Mouse (Mus musculus) midbrain, embryonic 16.5 days (tissue): ENCODE measurements around the gene Fosb. TPM values are rescaled to one million over a fixed set of nuclear protein-coding genes. Genes with fewer than 3 reads are reported as not detected.

Experiments used
- ATAC-seq: fragments of 200-750 bp; cut with Nextera tagmentation; 2 replicates; pipeline ENCODE4 v1.8.0; 2017; ENCODE audit warnings: moderate TSS enrichment
- H3K27ac ChIP-seq: fragments of 300-500 bp; sonication (generic); 2 replicates; pipeline ENCODE4 v1.5.1; 2014; ENCODE audit warnings: mild to moderate bottlenecking, low read length, mixed read lengths
- H3K27me3 ChIP-seq: fragments of 300-500 bp; sonication (generic); 2 replicates; pipeline ENCODE4 v1.6.1; 2014; ENCODE audit warnings: low read depth, low read length, mixed read lengths; ENCODE audit not compliant: control insufficient read depth, insufficient read depth
- H3K36me3 ChIP-seq: fragments of 300-500 bp; sonication (generic); 2 replicates; pipeline ENCODE4 v1.6.1; 2014; ENCODE audit warnings: mild to moderate bottlenecking, low read length, moderate library complexity, mixed read lengths; ENCODE audit not compliant: control insufficient read depth, insufficient read depth
- H3K4me1 ChIP-seq: fragments of 300-500 bp; sonication (generic); 2 replicates; pipeline ENCODE4 v1.6.1; 2014; ENCODE audit warnings: mild to moderate bottlenecking, low read length, mixed read lengths; ENCODE audit not compliant: control insufficient read depth, insufficient read depth
- H3K4me2 ChIP-seq: fragments of 300-500 bp; sonication (generic); 2 replicates; pipeline ENCODE4 v1.6.1; 2014; ENCODE audit warnings: mild to moderate bottlenecking, low read length, mixed read lengths
- H3K4me3 ChIP-seq: fragments of 300-500 bp; sonication (generic); 2 replicates; pipeline ENCODE4 v1.5.1; 2014; ENCODE audit warnings: low read depth, mild to moderate bottlenecking, low read length, moderate library complexity, mixed read lengths
- H3K9ac ChIP-seq: fragments of 300-500 bp; sonication (generic); 2 replicates; pipeline ENCODE4 v1.6.1; 2014; ENCODE audit warnings: low read depth, low read length, mixed read lengths
- H3K9me3 ChIP-seq: fragments of 300-500 bp; sonication (generic); replicated peaks from 2 replicates; pipeline ENCODE4 v1.6.1; 2014; ENCODE audit warnings: mild to moderate bottlenecking, low read length, mixed read lengths; ENCODE audit not compliant: control insufficient read depth, poor library complexity, severe bottlenecking
- WGBS: fragments of 180-500 bp; shearing (Covaris S2); extraction: QIAGEN DNeasy Blood & Tissue Kit; methylation state at CpG from one replicate; pipeline ENCODE4 v1.1.7; 2014; 5-methylcytosine and 5-hydroxymethylcytosine counted together
- polyA plus RNA-seq: library from polyadenylated mRNA; unstranded; fragments of >200 nt; fragmentation: Nextera tagmentation; extraction: Ambion mirVana; gene quantifications from 2 replicates; pipeline ENCODE4 v1.2.1, GENCODE M21; 2015

Gene Fosb
- polyA plus RNA-seq, 1 experiment from 2014 or later = 0.06 TPM

DNA sequence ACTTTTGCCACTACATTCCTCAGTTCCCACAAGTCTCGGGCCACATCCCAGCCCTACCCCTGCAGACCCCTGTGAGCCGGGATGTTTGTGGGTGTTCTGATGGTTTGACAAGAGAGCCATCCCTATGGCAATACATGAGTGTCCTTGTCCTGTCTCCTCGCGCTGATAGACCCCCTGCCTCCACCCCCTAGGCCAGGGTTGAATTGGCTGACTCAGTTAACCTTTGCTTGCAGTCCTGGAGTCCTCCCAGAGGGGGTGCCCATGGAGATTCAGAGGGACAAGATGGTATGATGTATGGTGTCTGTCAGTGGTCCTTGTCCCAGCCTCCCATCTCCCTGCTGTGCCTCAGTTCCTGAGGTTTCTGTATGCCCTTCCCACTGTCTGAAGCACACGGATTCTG lies 4.2 kb upstream of the Fosb start:
- ATAC-seq = no peak
- Histone ChIP-seq H3K4me1 (peaks cover 11% of the 10 kb centered on the region), H3K4me2 (no peak overlapping the region), H3K9ac (no peak overlapping the region), H3K27me3 (peaks cover 11% of the 10 kb centered on the region), H3K27ac (no peak overlapping the region), H3K9me3 (no peaks in the 10 kb centered on the region), H3K4me3 (no peak overlapping the region), H3K36me3 (no peaks in the 10 kb centered on the region)
- WGBS = 52% methylated on average over 5 of the region's 5 CpGs

DNA sequence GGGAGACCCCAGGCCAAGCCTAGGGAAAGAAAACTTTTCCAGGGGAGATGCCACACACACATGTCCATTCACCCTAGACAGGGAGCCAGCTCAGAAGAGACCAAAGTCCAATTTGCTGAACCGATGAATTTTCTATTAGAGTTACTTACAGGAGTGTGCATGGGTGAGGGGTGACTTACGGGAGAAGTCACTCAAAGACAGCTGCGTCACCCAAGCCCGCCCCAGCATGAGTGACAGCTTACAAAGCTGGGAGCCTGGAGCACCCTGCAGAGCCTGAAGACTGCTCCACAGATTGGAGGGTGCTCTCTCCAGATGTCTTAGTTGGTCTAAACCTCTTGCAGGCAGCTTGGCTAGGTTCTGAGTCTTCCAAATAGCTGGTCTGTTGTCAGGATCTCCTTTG lies 2.1 kb upstream of the Fosb start:
- H3K9ac ChIP-seq = no peak overlapping the region
- H3K9me3 ChIP-seq = no peaks in the 10 kb centered on the region
- H3K4me2 ChIP-seq = no peak overlapping the region
- 36% methylated on average over 4 of the region's 4 CpGs for WGBS
- no peak overlapping the region for H3K4me3 ChIP-seq
- no peak for ATAC-seq
- no peak overlapping the region for H3K27ac ChIP-seq
- H3K4me1 ChIP-seq = peaks cover 20% of the 10 kb centered on the region
- H3K36me3 ChIP-seq = no peaks in the 10 kb centered on the region
- H3K27me3 ChIP-seq = peaks cover 10% of the 10 kb centered on the region

DNA sequence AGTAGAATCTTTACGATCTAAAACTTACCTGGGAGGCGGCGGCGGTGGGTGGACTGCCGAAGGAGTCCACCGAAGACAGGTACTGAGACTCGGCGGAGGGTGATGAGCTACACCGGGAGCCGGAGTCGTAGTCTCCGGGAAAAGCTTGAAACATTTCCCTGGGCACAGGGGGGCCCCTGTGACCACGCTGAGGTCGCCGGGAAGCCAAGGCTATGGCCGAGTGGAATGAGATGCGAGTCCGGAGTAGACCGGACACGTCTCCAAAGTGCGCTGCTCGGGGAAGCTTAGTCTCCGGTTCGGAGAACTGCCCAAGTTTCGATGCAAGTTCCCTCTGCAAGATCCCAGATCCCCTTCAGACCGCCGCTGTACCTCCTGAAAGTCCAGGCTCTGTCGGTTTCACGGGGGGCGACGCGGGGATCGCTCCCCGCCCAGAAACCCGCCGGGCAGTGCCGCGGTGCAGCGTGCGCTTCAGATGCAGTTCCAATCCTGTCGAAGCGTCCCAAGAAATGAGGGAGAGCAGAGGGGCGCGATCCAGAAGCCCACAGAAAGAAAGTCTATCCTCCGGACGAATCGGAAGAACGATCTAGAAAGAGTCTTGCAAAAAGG lies 470 bp downstream of the Fosb start:
- Histone ChIP-seq H3K36me3 (no peaks in the 10 kb centered on the region), H3K9me3 (no peaks in the 10 kb centered on the region), H3K4me1 (peaks cover 28% of the 10 kb centered on the region), H3K4me2 (peak overlapping the region; percentile 98), H3K4me3 (peak overlapping the region; percentile 62), H3K9ac (peak overlapping the region; percentile 1), H3K27me3 (peaks cover 30% of the 10 kb centered on the region), H3K27ac (no peak overlapping the region)
- no peak for ATAC-seq
- WGBS = 2% methylated on average over 48 of the region's 48 CpGs

DNA sequence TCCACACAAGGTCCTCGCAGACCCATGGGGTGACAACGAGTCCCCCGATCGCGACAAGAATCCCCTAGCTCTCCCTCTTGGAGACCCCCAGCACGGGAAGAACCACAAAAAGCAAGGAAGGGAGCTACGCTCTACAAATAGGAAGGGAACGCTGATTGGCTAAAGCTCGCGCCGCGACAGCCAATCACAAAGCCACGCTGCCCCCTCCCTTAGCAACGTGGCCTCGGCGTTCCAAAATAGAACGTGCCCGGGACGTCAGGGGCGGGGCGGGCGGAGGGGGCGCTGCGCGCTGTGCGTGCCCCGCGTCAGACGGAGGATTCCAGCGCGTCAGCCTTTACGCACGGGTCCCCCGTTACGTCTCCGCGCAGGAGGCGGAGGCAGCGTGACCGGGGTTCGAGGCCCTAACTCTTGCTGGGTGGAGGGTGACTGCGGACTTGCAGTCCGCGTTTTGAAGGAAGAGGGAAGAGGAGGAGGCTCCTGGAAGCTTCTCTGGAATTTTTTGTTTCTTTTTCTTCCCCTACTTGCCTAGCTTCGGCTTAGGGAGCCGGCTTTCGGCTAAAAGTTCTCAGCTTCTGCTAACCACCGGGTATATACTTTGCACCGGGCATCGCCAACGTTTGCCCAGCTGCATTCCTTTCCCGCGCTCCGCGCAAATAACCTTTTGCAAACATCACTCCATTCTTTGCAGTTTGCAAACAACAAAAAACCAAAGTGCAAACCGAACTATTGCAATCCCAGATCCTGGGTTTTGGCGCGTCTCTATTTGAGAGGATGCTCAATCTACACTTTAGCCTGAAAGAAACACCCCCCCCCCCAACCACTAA lies 1.2 kb downstream of the Fosb start:
- peak; percentile 86 for ATAC-seq
- Histone ChIP-seq H3K4me2 (peak overlapping the region; percentile 98), H3K9ac (peak overlapping the region; percentile 62), H3K4me1 (peaks cover 33% of the 10 kb centered on the region), H3K4me3 (peak overlapping the region; percentile 62), H3K27ac (peak overlapping the region; percentile 77), H3K36me3 (no peaks in the 10 kb centered on the region), H3K9me3 (no peaks in the 10 kb centered on the region), H3K27me3 (peaks cover 33% of the 10 kb centered on the region)
- WGBS = under 1% methylated on average over 58 of the region's 58 CpGs

DNA sequence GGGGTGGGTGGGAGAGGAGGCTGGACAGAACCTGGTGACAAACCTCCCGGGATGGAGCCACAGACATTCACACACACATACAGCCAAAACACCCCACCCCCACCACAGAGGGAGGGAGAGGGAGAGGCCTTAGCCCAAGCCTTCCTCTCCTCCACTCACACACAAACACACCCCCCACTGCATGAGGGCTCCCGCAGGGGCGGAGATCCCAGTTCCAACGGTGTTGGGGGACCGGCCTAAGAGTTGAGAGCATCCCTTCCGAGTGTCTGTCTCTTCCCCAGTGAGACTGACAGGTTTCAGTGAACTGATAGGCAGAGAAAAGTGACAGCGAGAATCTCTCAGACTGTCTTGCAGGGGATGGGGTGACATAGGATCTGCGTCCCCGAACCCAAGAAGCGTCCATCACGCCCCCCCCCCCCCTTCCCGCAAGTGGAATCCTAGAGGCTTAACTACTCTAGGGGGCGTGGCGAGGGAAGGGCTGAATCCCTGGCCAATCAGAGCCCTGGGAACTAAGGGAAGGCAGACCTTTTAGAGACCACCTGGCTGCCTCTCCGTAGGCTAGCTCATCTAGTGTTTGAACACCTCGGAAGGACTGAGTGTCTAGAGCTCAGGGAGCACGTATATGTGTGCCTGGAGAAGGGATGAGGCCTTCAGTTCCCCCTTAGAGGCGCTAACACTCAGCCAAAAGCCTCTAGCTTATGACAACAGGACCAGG lies 2.0 kb downstream of the Fosb start:
- WGBS = 2% methylated on average over 18 of the region's 18 CpGs
- Histone ChIP-seq H3K36me3 (no peaks in the 10 kb centered on the region), H3K9me3 (no peaks in the 10 kb centered on the region), H3K4me2 (peak overlapping the region; percentile 98), H3K9ac (peak overlapping the region; percentile 62), H3K27me3 (peaks cover 41% of the 10 kb centered on the region), H3K4me3 (peak overlapping the region; percentile 62), H3K27ac (peak overlapping the region; percentile 77), H3K4me1 (peaks cover 34% of the 10 kb centered on the region)
- peak; percentile 63 for ATAC-seq

DNA sequence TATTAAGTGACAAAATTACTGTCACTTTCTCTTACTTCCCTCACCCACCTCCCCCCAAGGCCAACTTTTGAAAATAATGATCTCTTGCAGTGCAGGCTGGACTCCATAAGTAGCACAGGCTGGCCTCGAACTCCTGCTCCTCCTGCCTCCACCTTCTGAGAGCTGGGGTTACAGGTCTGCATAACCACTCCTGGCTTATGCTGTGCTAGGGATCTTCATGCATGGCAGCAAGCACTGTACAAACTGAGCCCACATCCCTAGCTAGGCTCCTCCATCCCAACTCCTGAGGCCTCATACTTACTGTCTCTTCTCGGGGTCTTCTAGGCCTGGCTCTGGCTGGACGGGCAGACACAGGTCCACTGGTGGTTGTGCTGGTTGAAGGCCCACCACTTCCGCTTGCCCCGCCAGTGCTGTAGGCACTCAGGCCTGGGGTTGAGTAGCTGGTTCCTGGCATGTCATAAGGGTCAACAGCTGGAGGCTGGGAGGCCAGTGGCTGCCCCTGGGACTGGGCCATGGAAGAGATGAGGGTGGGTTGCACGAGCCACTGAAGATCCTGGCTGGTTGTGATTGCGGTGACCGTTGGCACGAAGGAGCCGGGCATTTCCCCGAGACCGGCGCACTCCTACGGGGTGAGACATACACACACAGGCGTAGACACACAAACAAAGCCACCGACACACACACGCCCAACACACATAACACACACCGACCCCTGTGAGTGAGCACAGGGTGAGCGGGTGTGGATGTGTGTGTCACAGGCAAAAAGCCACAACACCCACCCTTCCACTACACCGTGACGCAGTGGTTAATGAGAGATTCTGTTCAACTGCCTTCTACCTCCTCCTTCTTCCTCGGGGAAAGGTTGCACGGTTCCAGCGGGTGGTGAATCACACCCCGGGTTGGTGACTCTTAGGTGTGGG lies 2.8 kb downstream of the Fosb start:
- no peak overlapping the region for H3K9ac ChIP-seq
- H3K9me3 ChIP-seq = no peaks in the 10 kb centered on the region
- 70% methylated on average over 25 of the region's 25 CpGs for WGBS
- peaks cover 41% of the 10 kb centered on the region for H3K27me3 ChIP-seq
- no peak overlapping the region for H3K27ac ChIP-seq
- H3K4me3 ChIP-seq = no peak overlapping the region
- no peak overlapping the region for H3K4me2 ChIP-seq
- peaks cover 39% of the 10 kb centered on the region for H3K4me1 ChIP-seq
- no peak for ATAC-seq
- no peaks in the 10 kb centered on the region for H3K36me3 ChIP-seq

DNA sequence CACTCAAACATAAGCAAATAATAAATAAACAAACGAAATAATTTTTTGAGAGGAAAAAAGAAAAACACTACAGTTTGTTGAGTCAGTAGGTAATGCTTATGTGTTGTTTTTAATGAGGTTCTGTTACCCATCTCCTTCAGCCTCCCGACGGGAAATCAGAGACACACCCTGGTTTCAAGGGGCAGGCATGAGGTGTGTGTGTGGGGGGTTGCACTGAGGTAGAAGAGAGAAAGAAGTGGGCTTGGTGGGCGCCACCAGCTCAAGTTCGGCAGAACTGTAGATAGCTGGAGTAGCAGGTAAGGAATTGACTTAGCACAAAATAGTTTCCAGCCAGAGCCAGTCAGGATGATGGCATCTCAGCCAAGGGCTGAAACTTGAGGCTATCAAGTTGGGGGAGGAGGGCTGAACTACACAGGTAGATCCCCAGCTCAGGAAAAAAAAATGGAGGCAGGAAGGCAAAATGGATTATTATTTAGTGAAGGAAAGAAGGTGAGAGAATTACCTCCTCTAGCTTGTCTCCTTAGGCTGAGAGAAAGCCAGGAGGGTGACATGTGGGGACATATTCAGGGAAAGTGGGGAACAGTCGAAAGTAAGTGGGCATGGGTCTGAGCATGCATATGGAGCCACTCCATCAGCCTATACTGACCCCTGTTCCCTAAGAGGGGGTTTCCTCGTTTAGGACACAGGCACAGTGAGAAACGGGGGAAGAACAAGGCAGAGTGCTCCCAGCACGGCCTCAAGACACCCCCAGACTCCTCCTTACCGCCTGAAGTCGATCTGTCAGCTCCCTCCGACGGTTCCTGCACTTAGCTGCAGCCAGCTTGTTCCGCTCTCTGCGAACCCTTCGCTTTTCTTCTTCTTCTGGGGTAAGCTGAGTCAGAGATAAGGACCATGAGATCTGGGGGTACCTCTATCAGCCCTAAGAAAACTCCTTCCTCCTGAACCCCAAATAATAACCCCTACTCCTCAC lies 3.8 kb downstream of the Fosb start:
- H3K27me3 ChIP-seq = peaks cover 36% of the 10 kb centered on the region
- no peak for ATAC-seq

DNA sequence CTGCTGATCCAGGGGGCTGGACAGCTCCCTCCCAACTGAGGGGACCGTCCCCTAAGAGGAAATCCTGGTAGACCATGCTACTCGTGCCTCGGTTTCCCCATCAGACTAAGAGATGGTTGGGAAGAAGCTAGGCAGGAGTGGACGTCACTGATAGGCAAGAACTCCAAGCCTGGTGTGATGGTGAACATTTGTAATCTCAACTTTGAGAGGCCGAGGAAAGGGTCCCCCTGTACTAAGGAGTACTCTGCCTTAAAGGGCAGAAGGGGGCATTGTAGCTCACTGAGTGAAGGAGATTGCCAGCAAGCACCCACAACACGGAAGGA lies 4.5 kb downstream of the Fosb start:
- peaks cover 41% of the 10 kb centered on the region for H3K4me1 ChIP-seq
- ATAC-seq = no peak
- peaks cover 36% of the 10 kb centered on the region for H3K27me3 ChIP-seq

More for the DNA sequence above, 3.8 kb downstream of the Fosb start:
- no peak overlapping the region for H3K4me3 ChIP-seq
- H3K4me1 ChIP-seq = peaks cover 42% of the 10 kb centered on the region
- no peak overlapping the region for H3K9ac ChIP-seq
- no peak overlapping the region for H3K27ac ChIP-seq
- H3K36me3 ChIP-seq = no peaks in the 10 kb centered on the region
- H3K9me3 ChIP-seq = no peaks in the 10 kb centered on the region
- H3K4me2 ChIP-seq = no peak overlapping the region
- WGBS = 48% methylated on average over 16 of the region's 16 CpGs

More for the DNA sequence above, 4.5 kb downstream of the Fosb start:
- no peaks in the 10 kb centered on the region for H3K36me3 ChIP-seq
- H3K4me2 ChIP-seq = no peak overlapping the region
- no peak overlapping the region for H3K27ac ChIP-seq
- no peaks in the 10 kb centered on the region for H3K9me3 ChIP-seq
- 8% methylated on average over 6 of the region's 6 CpGs for WGBS
- H3K9ac ChIP-seq = no peak overlapping the region; the same call in 1 of the 2 replicates
- H3K4me3 ChIP-seq = no peak overlapping the region
